Mouse (Mus musculus) T-helper 17 cell (primary cell): ENCODE results near the gene Gal3st3.
"Not testable (repeated sequence)": the region's sequence is repeated elsewhere in the genome, so short reads cannot be mapped to it uniquely, and the experiment has no call there.

Experiments
- in situ Hi-C, 2 experiments: fragments of 300-600 bp; cut with MboI, MseI; formaldehyde crosslinking; loops; 1 replicate in 1 of 2; 2 replicates in 1 of 2; pipeline ENCODE4 v1.15.1; 2025; ENCODE audit warnings: high pct_unique_total_duplicates in 2 of 2

Gal3st3 gene

GRCm38 (mm10) chr19:5306279-5306678 is 8.1 kb downstream of the Gal3st3 start:
- in situ Hi-C loops, result no loop called here

GRCm38 (mm10) chr19:5306968-5307734 is 9.0 kb downstream of the Gal3st3 start:
- in situ Hi-C loops, result no loop called here

- in situ Hi-C loops, result no loop called here
Measured at GRCm38 (mm10) chr19:5309025-5309424, 10.9 kb downstream of the Gal3st3 start.

GRCm38 (mm10) chr19:5313189-5313588 is 15.1 kb downstream of the Gal3st3 start:
- in situ Hi-C loops, result no loop called here

- in situ Hi-C loops, result no loop called here
Measured at GRCm38 (mm10) chr19:5323801-5324200, 25.7 kb downstream of the Gal3st3 start.

GRCm38 (mm10) chr19:5327970-5328369 is 29.8 kb downstream of the Gal3st3 start:
- in situ Hi-C loops, result no loop called here

- in situ Hi-C loops, result no loop called here
Measured at GRCm38 (mm10) chr19:5334741-5335140, 36.6 kb downstream of the Gal3st3 start.

GRCm38 (mm10) chr19:5335441-5335840 is 37.3 kb downstream of the Gal3st3 start, which contains the start of gene Catsper1:
Gene Catsper1, plus strand, starts transcription at chr19:5335741.
- in situ Hi-C loops, result no loop called here

- in situ Hi-C loops, result no loop called here
Measured at GRCm38 (mm10) chr19:5337975-5338374, 39.8 kb downstream of the Gal3st3 start.

GRCm38 (mm10) chr19:5341360-5341759 is 43.2 kb downstream of the Gal3st3 start:
- in situ Hi-C loops, result loop anchor here (5.0 kb wide), 2 partner anchors 39 to 44 kb away; partner anchors contain the start of genes Gal3st3 (in 1 of the 2) and Sf3b2 (in 1 of the 2)

- in situ Hi-C loops, result no loop called here
Measured at GRCm38 (mm10) chr19:5345297-5346131, 47.4 kb downstream of the Gal3st3 start.

GRCm38 (mm10) chr19:5348064-5348463 is 49.9 kb downstream of the Gal3st3 start:
- in situ Hi-C loops, result no loop called here

GRCm38 (mm10) chr19:5348526-5349501 is 50.7 kb downstream of the Gal3st3 start:
- in situ Hi-C loops, result no loop called here

GRCm38 (mm10) chr19:5349502-5349873 is 51.4 kb downstream of the Gal3st3 start, which contains the start of gene Cst6:
Gene Cst6, minus strand, starts transcription at chr19:5349574.
- in situ Hi-C loops, result not testable (repeated sequence)

GRCm38 (mm10) chr19:5353609-5354008 is 55.5 kb downstream of the Gal3st3 start:
- in situ Hi-C loops, result no loop called here

GRCm38 (mm10) chr19:5356080-5356479 is 57.9 kb downstream of the Gal3st3 start:
- in situ Hi-C loops, result no loop called here
